Mouse (Mus musculus) cerebellum, adult 18-20 months (tissue): ENCODE results near the gene Timp3.

Experiments
- DNase-seq, 2 experiments: peaks; one replicate each; pipeline ENCODE4 v3.0.0; 2021

The Timp3 gene

GRCm38 (mm10) chr10:86298326-86298725, 1.8 kb upstream of the Timp3 start:
- DNase-seq: no peak

- DNase-seq: no peak
These were observed 377 bp upstream of the Timp3 start for GRCm38 (mm10) chr10:86299795-86300194.

GRCm38 (mm10) chr10:86301117-86301490, 932 bp downstream of the Timp3 start:
- DNase-seq: no peak

GRCm38 (mm10) chr10:86301593-86302317, 1.6 kb downstream of the Timp3 start:
- DNase-seq: no peak

- no peak for DNase-seq
These were observed 2.1 kb downstream of the Timp3 start for GRCm38 (mm10) chr10:86302318-86302648.

GRCm38 (mm10) chr10:86302761-86303494, 2.8 kb downstream of the Timp3 start:
- peak; percentile 79 to 86 for DNase-seq

GRCm38 (mm10) chr10:86303495-86303876, 3.3 kb downstream of the Timp3 start:
- no peak for DNase-seq

GRCm38 (mm10) chr10:86304583-86304982, 4.4 kb downstream of the Timp3 start:
- no peak for DNase-seq

- no peak for DNase-seq
These were observed 7.1 kb downstream of the Timp3 start for GRCm38 (mm10) chr10:86307235-86307634.

- no peak for DNase-seq
These were observed 10.4 kb downstream of the Timp3 start for GRCm38 (mm10) chr10:86310527-86310926.

GRCm38 (mm10) chr10:86312976-86313375, 12.8 kb downstream of the Timp3 start:
- DNase-seq: no peak

- no peak for DNase-seq
These were observed 13.3 kb downstream of the Timp3 start for GRCm38 (mm10) chr10:86313448-86313847.

- DNase-seq: no peak
These were observed 15.3 kb downstream of the Timp3 start for GRCm38 (mm10) chr10:86315513-86315912.

- DNase-seq: no peak
These were observed 17.5 kb downstream of the Timp3 start for GRCm38 (mm10) chr10:86317633-86318032.

GRCm38 (mm10) chr10:86318552-86319140, 18.5 kb downstream of the Timp3 start:
- DNase-seq: no peak

GRCm38 (mm10) chr10:86319526-86319925, 19.4 kb downstream of the Timp3 start:
- DNase-seq: no peak

GRCm38 (mm10) chr10:86320204-86320603, 20.0 kb downstream of the Timp3 start:
- no peak for DNase-seq

GRCm38 (mm10) chr10:86321194-86321593, 21.0 kb downstream of the Timp3 start:
- DNase-seq: no peak

- DNase-seq: peak; percentile 49 to 62
These were observed 21.8 kb downstream of the Timp3 start for GRCm38 (mm10) chr10:86322006-86322405.

- DNase-seq: peak; percentile 54 to 63
These were observed 23.3 kb downstream of the Timp3 start for GRCm38 (mm10) chr10:86323275-86323994.

GRCm38 (mm10) chr10:86325272-86325671, 25.1 kb downstream of the Timp3 start:
- no peak for DNase-seq

GRCm38 (mm10) chr10:86328143-86328542, 28.0 kb downstream of the Timp3 start:
- no peak for DNase-seq

- DNase-seq: no peak
These were observed 28.5 kb downstream of the Timp3 start for GRCm38 (mm10) chr10:86328691-86329090.
